Mouse (Mus musculus): Measurements from ENCODE around the gene Alg9. TPM values are rescaled to one million over a fixed set of nuclear protein-coding genes. Genes with fewer than 3 reads are reported as not detected.

Gene Alg9
- polyA plus RNA-seq, 1 experiment = 23.2 TPM

DNA sequence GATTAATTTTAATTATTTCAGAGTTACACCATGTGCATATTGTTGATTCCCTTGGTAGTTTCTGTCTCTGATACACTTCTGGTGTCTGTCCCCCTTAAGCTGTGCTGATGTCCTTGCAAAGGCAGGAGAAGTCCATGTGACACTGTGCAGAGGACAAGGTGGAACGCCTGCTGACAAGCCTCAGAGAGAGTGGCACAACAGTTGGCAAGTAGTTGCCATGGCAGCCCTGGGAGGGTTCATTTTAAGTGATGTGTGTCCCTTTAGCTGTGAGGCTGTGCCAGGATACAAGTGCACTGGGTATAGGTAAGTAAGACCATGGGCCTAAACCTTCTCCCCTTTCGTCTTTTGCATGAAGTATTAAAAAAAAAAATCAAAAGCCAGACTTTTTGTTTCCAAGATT is 4.8 kb upstream of the Alg9 start:
- Histone ChIP-seq H3K4me3 (ENCODE audit: control insufficient read depth, insufficient read depth, low read length) (no peak overlapping the region), H3K27me3 (ENCODE audit: control insufficient read depth, insufficient read depth, low read length) (no peaks in the 10 kb centered on the region), H3K36me3 (ENCODE audit: control insufficient read depth, insufficient read depth, low read length) (no peaks in the 10 kb centered on the region), H3K27ac (ENCODE audit: control insufficient read depth, insufficient read depth, low read length) (no peak overlapping the region), H3K4me1 (replicated peaks; ENCODE audit: control insufficient read depth, insufficient read depth, low read length) (peaks cover 6% of the 10 kb centered on the region)
- 93% methylated on average over 2 of the region's 2 CpGs for WGBS
- DNase-seq = no peak
- TF ChIP-seq CTCF (IDR thresholded peaks at IDR 0.05; ENCODE audit: borderline replicate concordance, control insufficient read depth, extremely low read depth, insufficient read depth, low read length, poor library complexity) (no peak), POLR2A (IDR thresholded peaks at IDR 0.05; ENCODE audit: control insufficient read depth, extremely low read depth, insufficient read depth, low read length, poor library complexity) (no peak)

- Histone ChIP-seq H3K4me3 (ENCODE audit: control insufficient read depth, insufficient read depth, low read length) (no peak overlapping the region), H3K36me3 (ENCODE audit: control insufficient read depth, insufficient read depth, low read length) (no peaks in the 10 kb centered on the region), H3K27me3 (ENCODE audit: control insufficient read depth, insufficient read depth, low read length) (no peaks in the 10 kb centered on the region), H3K27ac (ENCODE audit: control insufficient read depth, insufficient read depth, low read length) (no peak overlapping the region), H3K4me1 (replicated peaks; ENCODE audit: control insufficient read depth, insufficient read depth, low read length) (0 out of 2 replicates have a peak, but pooled peaks cover 2% of the 10 kb centered on the region)
- WGBS = 30% methylated on average over 4 of the region's 4 CpGs
- no peak for TF ChIP-seq CTCF (IDR thresholded peaks at IDR 0.05; ENCODE audit: borderline replicate concordance, control insufficient read depth, extremely low read depth, insufficient read depth, low read length, poor library complexity)
- no peak for TF ChIP-seq POLR2A (IDR thresholded peaks at IDR 0.05; ENCODE audit: control insufficient read depth, extremely low read depth, insufficient read depth, low read length, poor library complexity)
- no peak for DNase-seq
Measured at GRCm38 (mm10) chr9:50774026-50774462, 775 bp upstream of the Alg9 start.

GRCm38 (mm10) chr9:50775662-50776126 is 875 bp downstream of the Alg9 start:
- no peak for TF ChIP-seq POLR2A (IDR thresholded peaks at IDR 0.05; ENCODE audit: control insufficient read depth, extremely low read depth, insufficient read depth, low read length, poor library complexity)
- no peak for TF ChIP-seq CTCF (IDR thresholded peaks at IDR 0.05; ENCODE audit: borderline replicate concordance, control insufficient read depth, extremely low read depth, insufficient read depth, low read length, poor library complexity)
- no peak for DNase-seq
- Histone ChIP-seq H3K4me3 (ENCODE audit: control insufficient read depth, insufficient read depth, low read length) (peak overlapping the region; percentile 91), H3K27ac (ENCODE audit: control insufficient read depth, insufficient read depth, low read length) (no peak overlapping the region), H3K27me3 (ENCODE audit: control insufficient read depth, insufficient read depth, low read length) (no peaks in the 10 kb centered on the region), H3K4me1 (replicated peaks; ENCODE audit: control insufficient read depth, insufficient read depth, low read length) (0 out of 2 replicates have a peak, but pooled peaks cover 2% of the 10 kb centered on the region), H3K36me3 (ENCODE audit: control insufficient read depth, insufficient read depth, low read length) (no peaks in the 10 kb centered on the region; the same call in 1 of the 2 replicates)
- WGBS = under 1% methylated on average over 30 of the region's 30 CpGs

- H3K4me3 ChIP-seq (ENCODE audit: control insufficient read depth, insufficient read depth, low read length) = no peak overlapping the region
- TF ChIP-seq POLR2A (IDR thresholded peaks at IDR 0.05; ENCODE audit: control insufficient read depth, extremely low read depth, insufficient read depth, low read length, poor library complexity) = no peak
- TF ChIP-seq CTCF (IDR thresholded peaks at IDR 0.05; ENCODE audit: borderline replicate concordance, control insufficient read depth, extremely low read depth, insufficient read depth, low read length, poor library complexity) = no peak
- H3K27ac ChIP-seq (ENCODE audit: control insufficient read depth, insufficient read depth, low read length) = no peak overlapping the region
- WGBS = 75% methylated on average over 11 of the region's 11 CpGs
- no peaks in the 10 kb centered on the region for H3K27me3 ChIP-seq (ENCODE audit: control insufficient read depth, insufficient read depth, low read length)
- DNase-seq = no peak
- no peaks in the 10 kb centered on the region; the same call in 1 of the 2 replicates for H3K36me3 ChIP-seq (ENCODE audit: control insufficient read depth, insufficient read depth, low read length)
- 0 out of 2 replicates have a peak, but pooled peaks cover 2% of the 10 kb centered on the region for H3K4me1 ChIP-seq (replicated peaks; ENCODE audit: control insufficient read depth, insufficient read depth, low read length)
Measured at GRCm38 (mm10) chr9:50776162-50776760, 1.4 kb downstream of the Alg9 start.

GRCm38 (mm10) chr9:50782155-50782554 is 7.3 kb downstream of the Alg9 start:
- Histone ChIP-seq H3K27ac (ENCODE audit: control insufficient read depth, insufficient read depth, low read length) (no peak overlapping the region), H3K27me3 (ENCODE audit: control insufficient read depth, insufficient read depth, low read length) (no peaks in the 10 kb centered on the region), H3K36me3 (ENCODE audit: control insufficient read depth, insufficient read depth, low read length) (no peaks in the 10 kb centered on the region; the same call in 1 of the 2 replicates), H3K4me1 (replicated peaks; ENCODE audit: control insufficient read depth, insufficient read depth, low read length) (no peaks in the 10 kb centered on the region), H3K4me3 (ENCODE audit: control insufficient read depth, insufficient read depth, low read length) (no peak overlapping the region)
- WGBS = 65% methylated on average over 2 of the region's 2 CpGs
- peak; percentile 26; the same call in 1 of the 2 replicates for TF ChIP-seq CTCF (IDR thresholded peaks at IDR 0.05; ENCODE audit: borderline replicate concordance, control insufficient read depth, extremely low read depth, insufficient read depth, low read length, poor library complexity)
- TF ChIP-seq POLR2A (IDR thresholded peaks at IDR 0.05; ENCODE audit: control insufficient read depth, extremely low read depth, insufficient read depth, low read length, poor library complexity) = no peak
- peak; percentile 68 for DNase-seq

DNA sequence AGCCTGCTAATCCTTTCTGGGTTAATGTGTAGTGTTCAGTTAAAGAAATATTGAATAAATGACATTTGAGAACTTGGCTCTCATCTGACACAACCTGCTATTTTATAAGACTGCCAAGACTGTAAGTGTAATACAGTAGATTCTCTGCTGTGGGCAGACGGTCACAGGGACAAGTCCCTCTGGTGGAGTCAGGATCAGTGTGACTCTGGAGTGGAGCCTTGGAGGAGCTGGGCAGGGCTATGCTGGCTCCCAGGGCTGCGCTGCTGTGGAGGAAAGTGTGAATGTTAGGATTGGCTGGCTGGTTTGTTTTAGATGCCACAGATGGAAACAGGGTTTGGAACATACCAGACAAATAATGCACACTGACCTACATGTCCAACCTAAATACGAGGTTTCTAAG is 20.4 kb downstream of the Alg9 start:
- no peaks in the 10 kb centered on the region for H3K4me1 ChIP-seq (replicated peaks; ENCODE audit: control insufficient read depth, insufficient read depth, low read length)
- DNase-seq = no peak
- H3K27ac ChIP-seq (ENCODE audit: control insufficient read depth, insufficient read depth, low read length) = no peak overlapping the region
- no peaks in the 10 kb centered on the region for H3K27me3 ChIP-seq (ENCODE audit: control insufficient read depth, insufficient read depth, low read length)
- no peak overlapping the region for H3K4me3 ChIP-seq (ENCODE audit: control insufficient read depth, insufficient read depth, low read length)
- WGBS = 95% methylated on average over 3 of the region's 3 CpGs
- TF ChIP-seq CTCF (IDR thresholded peaks at IDR 0.05; ENCODE audit: borderline replicate concordance, control insufficient read depth, extremely low read depth, insufficient read depth, low read length, poor library complexity) (no peak), POLR2A (IDR thresholded peaks at IDR 0.05; ENCODE audit: control insufficient read depth, extremely low read depth, insufficient read depth, low read length, poor library complexity) (no peak)
- no peaks in the 10 kb centered on the region for H3K36me3 ChIP-seq (ENCODE audit: control insufficient read depth, insufficient read depth, low read length)

Measured in thymus, adult 2 months (tissue).